Mouse (Mus musculus) brain, embryonic 18.5 days (tissue): ENCODE measurements around the gene Lactbl1.

Source experiments
- DNase-seq: peaks from one replicate; pipeline ENCODE4 v3.0.0-alpha.2; 2012; ENCODE audit warnings: low read depth, low spot score

The Lactbl1 gene

DNA sequence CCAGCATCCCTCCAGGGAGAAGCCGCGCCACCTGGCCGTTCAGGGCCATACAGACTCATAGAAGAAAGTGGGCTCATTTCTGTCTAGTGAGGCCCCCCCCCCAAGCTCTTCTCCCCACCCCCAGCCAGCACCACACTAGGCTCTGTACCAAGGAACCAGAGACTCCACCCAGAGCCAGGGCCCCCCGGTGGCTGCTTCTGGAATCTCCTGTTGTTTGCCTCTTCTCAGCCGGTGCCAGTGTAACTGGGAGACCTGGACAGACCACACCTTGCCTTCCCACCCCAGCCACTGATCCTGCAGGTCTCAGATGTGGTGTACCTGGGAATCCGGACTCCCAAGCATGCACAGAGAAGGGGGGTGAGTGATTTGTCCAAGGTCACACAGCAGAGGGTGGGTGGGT lies 62.1 kb downstream of the Lactbl1 start:
- DNase-seq: no peak

DNA sequence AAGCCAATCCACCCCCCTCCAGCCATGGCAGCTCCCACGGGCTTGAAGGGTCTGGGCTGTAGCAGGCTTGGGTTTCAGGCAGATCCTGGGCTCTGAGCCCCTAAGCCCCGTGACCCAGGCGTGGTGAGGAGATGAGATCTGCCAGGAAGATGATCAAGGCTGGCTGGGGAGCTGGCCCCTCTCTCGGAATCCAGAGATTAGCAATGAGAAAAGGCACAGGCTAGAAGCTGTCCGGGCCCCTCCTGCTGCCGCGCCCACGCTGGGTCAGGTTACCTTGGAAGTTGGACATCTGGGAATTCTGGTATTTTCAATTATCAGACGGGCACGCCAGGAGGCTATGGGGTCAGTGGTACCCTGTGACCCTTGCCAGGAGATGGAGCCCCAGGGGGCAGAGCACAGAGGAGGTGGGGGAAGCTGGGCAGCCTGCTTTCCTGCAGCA lies 63.0 kb downstream of the Lactbl1 start:
- DNase-seq: no peak

DNA sequence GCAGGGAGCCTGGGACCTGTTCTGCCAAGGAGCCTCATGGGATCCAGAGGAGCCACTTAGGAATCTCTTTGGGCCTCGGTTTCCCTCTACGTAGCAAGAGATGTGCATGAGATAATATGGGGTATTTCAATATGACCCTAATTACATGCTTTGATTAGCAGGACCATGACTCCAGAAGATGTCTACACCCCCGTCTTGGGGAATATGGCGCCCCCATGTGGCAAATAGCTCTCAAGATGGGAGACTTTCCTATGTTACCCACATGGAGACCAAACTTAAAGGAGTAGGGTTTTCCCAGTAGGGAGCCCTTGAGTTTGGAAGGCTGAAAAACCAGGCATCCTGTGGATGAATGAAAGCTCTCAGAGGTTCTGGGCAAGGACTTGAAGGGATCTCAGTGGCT lies 65.7 kb downstream of the Lactbl1 start:
- DNase-seq: no peak
